Mouse (Mus musculus) bone marrow macrophage, adult 2 months (primary cell): ENCODE measurements around the gene Asb18.

Experiments used
- CTCF ChIP-seq: IDR thresholded peaks from 2 replicates; pipeline ENCODE4 v1.5.1; 2012; ENCODE audit warnings: low read depth, mild to moderate bottlenecking, low read length, moderate library complexity
- POLR2A ChIP-seq: IDR thresholded peaks from 2 replicates; pipeline ENCODE4 v1.6.1; 2012; ENCODE audit warnings: mild to moderate bottlenecking, low read depth, low read length, borderline replicate concordance

GRCm38 (mm10) chr1:89929721-89930505, 84.6 kb downstream of the Asb18 start:
- TF ChIP-seq CTCF (no peak), POLR2A (no peak)
